Mouse (Mus musculus): ENCODE data around the gene Wfikkn2.

DNA sequence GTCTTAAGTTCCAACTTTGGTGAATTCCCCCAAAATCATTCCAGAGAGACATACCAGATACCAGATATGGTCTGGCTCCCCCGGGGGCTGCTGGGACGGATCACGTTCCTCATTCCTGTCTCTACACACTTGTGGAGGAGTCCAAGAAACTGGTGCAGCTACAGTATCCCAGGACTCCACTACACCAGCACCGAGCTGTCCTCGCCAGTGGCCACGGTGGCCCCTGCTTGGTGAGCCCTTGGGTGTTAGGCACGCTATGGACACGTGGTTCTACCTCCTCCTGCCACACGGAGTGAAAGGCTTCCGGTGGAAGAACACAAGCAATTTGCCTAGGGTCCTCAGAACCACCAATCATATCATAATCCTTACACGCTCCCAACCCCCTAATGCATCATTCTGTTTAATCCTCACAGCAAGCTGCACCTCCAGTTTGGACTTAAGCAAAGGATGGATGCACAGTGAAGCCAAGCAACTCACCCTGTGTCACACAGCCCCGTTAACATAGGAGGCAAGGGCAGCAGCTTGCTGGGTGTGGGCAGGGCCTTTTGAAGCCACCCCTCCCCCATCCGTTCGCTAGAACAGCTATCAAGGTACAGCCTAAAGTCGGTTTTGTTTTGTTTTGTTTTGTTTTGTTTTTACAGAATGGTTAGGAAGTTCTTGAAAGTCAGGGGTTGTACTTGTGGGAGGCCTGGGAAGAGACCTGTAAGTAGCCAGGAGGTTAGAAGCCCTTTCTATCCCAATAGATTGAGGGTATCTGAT, 2.2 kb downstream of the Wfikkn2 start:
- TF ChIP-seq CTCF (IDR thresholded peaks at IDR 0.05; ENCODE audit: insufficient read depth, low read depth, low read length) (no peak), POLR2A (IDR thresholded peaks at IDR 0.05; ENCODE audit: insufficient read depth, low read depth, low read length) (no peak)

Measured in olfactory bulb, adult 2 months (tissue).